Mouse (Mus musculus) liver, embryonic 12.5 days (tissue): ENCODE data around the gene Tlr12. TPM values are rescaled to one million over a fixed set of nuclear protein-coding genes. Genes with fewer than 3 reads are reported as not detected.
"Not testable (repeated sequence)": the region's sequence is repeated elsewhere in the genome, so short reads cannot be mapped to it uniquely, and the experiment has no call there.

Experiments used
- ATAC-seq: fragments of 200-750 bp; cut with Nextera tagmentation; 2 replicates; pipeline ENCODE4 v1.8.0; 2017; ENCODE audit warnings: moderate number of reproducible peaks, mild to moderate bottlenecking, moderate library complexity
- H3K27ac ChIP-seq: fragments of 300-500 bp; sonication (generic); 2 replicates; pipeline ENCODE4 v1.5.1; 2016; ENCODE audit warnings: mild to moderate bottlenecking
- H3K27me3 ChIP-seq: fragments of 300-500 bp; sonication (generic); replicated peaks from 2 replicates; pipeline ENCODE4 v1.6.1; 2016; ENCODE audit warnings: mild to moderate bottlenecking, moderate library complexity
- H3K36me3 ChIP-seq: fragments of 300-500 bp; sonication (generic); 2 replicates; pipeline ENCODE4 v1.6.1; 2016; ENCODE audit warnings: mild to moderate bottlenecking, moderate library complexity
- H3K4me1 ChIP-seq: fragments of 300-500 bp; sonication (generic); 2 replicates; pipeline ENCODE4 v1.6.1; 2016
- H3K4me2 ChIP-seq: fragments of 300-500 bp; sonication (generic); 2 replicates; pipeline ENCODE4 v1.6.1; 2016; ENCODE audit warnings: mild to moderate bottlenecking, moderate library complexity
- H3K4me3 ChIP-seq: fragments of 300-500 bp; sonication (generic); 2 replicates; pipeline ENCODE4 v1.5.1; 2016; ENCODE audit warnings: mild to moderate bottlenecking, moderate library complexity
- H3K9ac ChIP-seq: fragments of 300-500 bp; sonication (generic); 2 replicates; pipeline ENCODE4 v1.6.1; 2016; ENCODE audit warnings: mild to moderate bottlenecking, moderate library complexity
- H3K9me3 ChIP-seq: fragments of 300-500 bp; sonication (generic); replicated peaks from 2 replicates; pipeline ENCODE4 v1.6.1; 2016; ENCODE audit warnings: mild to moderate bottlenecking, moderate library complexity
- WGBS: fragments of 180-500 bp; shearing (Covaris S2); methylation state at CpG from one replicate; pipeline ENCODE4 v1.1.7; 2016; ENCODE audit not compliant: insufficient replicate concordance; 5-methylcytosine and 5-hydroxymethylcytosine counted together
- polyA plus RNA-seq: library from polyadenylated mRNA; unstranded; fragments of >200 nt; fragmentation: Nextera tagmentation; extraction: Ambion mirVana; gene quantifications from 2 replicates; pipeline ENCODE4 v1.2.1, GENCODE M21; 2016

Gene Tlr12
- polyA plus RNA-seq, 1 experiment from 2014 or later: 1.5 TPM

DNA sequence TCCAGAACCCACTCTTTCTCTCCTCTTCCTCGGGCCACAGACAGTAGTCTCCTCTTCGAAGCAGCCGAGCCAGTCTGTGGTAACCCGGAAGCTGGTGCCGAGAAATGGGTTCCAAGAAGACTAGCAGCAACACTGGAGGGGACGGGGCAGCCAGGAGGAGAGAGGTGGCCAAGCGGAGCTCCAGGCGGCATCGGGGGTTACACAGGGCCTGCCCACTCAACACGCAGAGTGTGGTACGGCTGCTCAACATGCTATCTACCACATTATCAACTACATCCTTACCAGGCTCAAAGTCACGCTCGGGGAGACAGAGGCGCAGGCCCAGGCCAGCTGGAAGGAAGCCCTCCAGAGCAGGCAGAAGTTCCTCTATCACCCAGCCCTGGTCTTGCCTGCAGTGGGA is 2.7 kb downstream of the Tlr12 start:
- Histone ChIP-seq H3K4me1 (peaks cover 30% of the 10 kb centered on the region), H3K4me3 (no peak overlapping the region), H3K9ac (no peak overlapping the region), H3K27me3 (peaks cover 45% of the 10 kb centered on the region), H3K27ac (no peak overlapping the region), H3K36me3 (no peaks in the 10 kb centered on the region), H3K4me2 (peak overlapping the region; percentile 11; the same call in 1 of the 2 replicates), H3K9me3 (no peaks in the 10 kb centered on the region)
- 39% methylated on average over 14 of the region's 14 CpGs for WGBS
- no peak for ATAC-seq

GRCm38 (mm10) chr4:128613326-128613725 is 5.1 kb downstream of the Tlr12 start:
- Histone ChIP-seq H3K27ac (no peak overlapping the region), H3K9me3 (no peaks in the 10 kb centered on the region), H3K4me3 (no peak overlapping the region), H3K4me2 (no peak overlapping the region), H3K36me3 (no peaks in the 10 kb centered on the region), H3K27me3 (peaks cover 32% of the 10 kb centered on the region), H3K4me1 (peaks cover 38% of the 10 kb centered on the region), H3K9ac (no peak overlapping the region)
- ATAC-seq: no peak
- 25% methylated on average over 8 of the region's 8 CpGs for WGBS

DNA sequence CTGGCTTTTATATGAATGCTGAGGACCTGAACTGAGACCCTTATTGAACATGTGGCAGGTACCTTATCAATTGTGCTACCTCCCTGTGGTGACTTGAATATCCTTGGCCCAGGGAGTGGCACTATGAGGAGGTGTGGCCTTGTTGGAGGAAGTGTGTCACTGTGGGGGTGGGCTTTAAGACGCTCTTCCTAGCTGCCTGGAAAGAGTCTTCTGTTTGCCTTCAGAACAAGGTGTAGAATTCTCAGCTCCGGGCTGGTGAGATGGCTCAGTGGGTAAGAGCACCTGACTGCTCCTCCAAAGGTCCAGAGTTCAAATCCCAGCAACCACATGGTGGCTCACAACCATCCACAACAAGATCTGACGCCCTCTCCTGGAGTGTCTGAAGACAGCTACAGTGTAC is 6.7 kb downstream of the Tlr12 start:
- H3K4me3 ChIP-seq, ATAC-seq, H3K4me2 ChIP-seq, H3K27ac ChIP-seq, H3K9ac ChIP-seq, H3K36me3 ChIP-seq, H3K9me3 ChIP-seq: not testable (repeated sequence)
- Histone ChIP-seq H3K4me1 (peaks cover 25% of the 10 kb centered on the region), H3K27me3 (peaks cover 16% of the 10 kb centered on the region)
- 69% methylated on average over 3 of the region's 3 CpGs for WGBS

DNA sequence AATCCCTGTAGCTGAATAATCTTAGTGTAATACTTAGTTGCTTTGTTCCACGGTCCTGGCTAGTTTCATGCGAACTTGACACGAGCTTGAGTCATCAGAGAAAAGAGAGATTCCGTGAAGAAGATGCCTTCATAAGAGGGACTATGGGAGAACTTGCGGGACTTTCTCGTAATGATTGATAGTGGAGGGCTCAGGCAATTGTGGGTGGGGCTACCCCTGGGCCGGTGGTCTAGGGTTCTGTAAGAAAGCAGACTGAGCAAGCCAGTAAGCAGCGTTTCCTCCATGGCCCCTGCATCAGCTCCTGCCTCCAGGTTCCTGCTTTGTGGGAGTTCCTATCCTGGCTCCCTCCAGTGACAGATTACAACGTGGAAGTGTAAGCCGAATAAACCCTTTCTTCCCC is 7.7 kb downstream of the Tlr12 start:
- Histone ChIP-seq H3K4me1 (peaks cover 25% of the 10 kb centered on the region), H3K27ac (peak overlapping the region; percentile 49; the same call in 1 of the 2 replicates), H3K36me3 (no peaks in the 10 kb centered on the region), H3K9me3 (no peaks in the 10 kb centered on the region), H3K9ac (0 out of 2 replicates have a peak overlapping the region, but pooled peaks have one; percentile 17), H3K27me3 (peaks cover 6% of the 10 kb centered on the region), H3K4me3 (peak overlapping the region; percentile 72), H3K4me2 (peak overlapping the region; percentile 89)
- 27% methylated on average over 10 of the region's 10 CpGs for WGBS
- no peak for ATAC-seq

DNA sequence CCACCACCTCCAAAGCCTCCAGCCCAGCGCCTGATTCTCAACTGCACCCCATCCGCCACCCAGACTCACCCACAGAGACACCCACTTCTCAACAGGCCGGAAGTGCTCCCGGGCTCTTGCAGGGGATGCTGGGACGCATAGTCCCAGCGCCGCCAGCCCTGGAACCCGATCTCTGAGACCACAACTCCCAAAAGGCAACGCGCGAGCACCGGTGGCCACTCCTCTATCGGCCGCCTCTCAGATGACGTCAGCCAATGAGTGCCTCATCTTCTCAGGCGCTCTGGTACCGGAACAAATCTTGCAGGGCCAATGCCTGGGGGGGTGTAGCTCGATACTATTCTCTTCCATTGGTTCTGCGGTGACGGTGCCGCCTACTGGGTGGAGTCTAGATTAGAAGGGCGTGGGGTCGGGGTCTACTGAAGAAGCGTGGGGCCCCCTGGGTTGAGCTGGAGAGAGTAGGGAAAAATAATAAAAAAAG is 8.5 kb downstream of the Tlr12 start, which contains the start of gene Zscan20:
Gene Zscan20, minus strand, starts transcription at position 174 of the 478 bp plus-strand sequence.
- Histone ChIP-seq H3K27ac (peak within 1 kb of the TSS; percentile 60), H3K27me3 (0 out of 2 replicates have a peak, but pooled peaks cover 4% of the 10 kb centered on the region), H3K4me1 (peaks cover 25% of the 10 kb centered on the region), H3K36me3 (no peaks in the 10 kb centered on the region), H3K4me3 (peak within 1 kb of the TSS; percentile 72), H3K9me3 (no peaks in the 10 kb centered on the region), H3K4me2 (peak within 1 kb of the TSS; percentile 89), H3K9ac (peak within 1 kb of the TSS; percentile 74)
- ATAC-seq: peak; percentile 98
- under 1% methylated on average over 24 of the region's 24 CpGs for WGBS

GRCm38 (mm10) chr4:128609276-128609924 is 9.0 kb downstream of the Tlr12 start:
- peaks cover 1% of the 10 kb centered on the region; the same call in 1 of the 2 replicates for H3K36me3 ChIP-seq
- H3K4me3 ChIP-seq: peak overlapping the region; percentile 72
- WGBS: 7% methylated on average over 25 of the region's 27 CpGs
- H3K4me1 ChIP-seq: peaks cover 25% of the 10 kb centered on the region
- H3K9me3 ChIP-seq: no peaks in the 10 kb centered on the region
- H3K27ac ChIP-seq: peak overlapping the region; percentile 60
- ATAC-seq: no peak
- peak overlapping the region; percentile 89 for H3K4me2 ChIP-seq
- 0 out of 2 replicates have a peak, but pooled peaks cover under 1% of the 10 kb centered on the region for H3K27me3 ChIP-seq
- peak overlapping the region; percentile 74 for H3K9ac ChIP-seq

GRCm38 (mm10) chr4:128607661-128608060 is 10.8 kb downstream of the Tlr12 start:
- Histone ChIP-seq H3K9ac (no peak overlapping the region), H3K4me2 (no peak overlapping the region), H3K27ac (no peak overlapping the region), H3K4me3 (no peak overlapping the region), H3K9me3 (no peaks in the 10 kb centered on the region), H3K4me1 (peaks cover 25% of the 10 kb centered on the region), H3K36me3 (peaks cover 19% of the 10 kb centered on the region), H3K27me3 (no peaks in the 10 kb centered on the region)
- ATAC-seq: no peak
- 86% methylated on average over 11 of the region's 11 CpGs for WGBS

DNA sequence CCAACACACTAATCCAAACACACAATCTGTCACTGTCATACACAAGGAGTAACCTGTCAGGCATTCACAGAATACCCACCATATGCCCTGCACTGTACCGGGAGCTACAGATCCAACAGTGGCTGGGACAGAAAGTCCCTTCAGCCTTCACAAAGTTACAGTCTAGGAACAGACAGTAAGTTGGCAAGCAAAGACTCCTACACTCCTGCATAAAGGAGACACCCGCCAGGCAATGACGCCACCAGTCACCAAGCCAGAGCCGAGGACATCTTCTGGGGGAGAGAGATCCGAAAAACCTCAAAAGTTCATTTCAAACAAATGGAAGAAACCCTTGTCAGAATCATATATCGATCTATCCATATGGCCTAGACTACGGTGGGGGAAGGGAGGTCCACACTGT is 11.8 kb downstream of the Tlr12 start:
- WGBS: 83% methylated on average over 7 of the region's 7 CpGs
- peaks cover 24% of the 10 kb centered on the region for H3K4me1 ChIP-seq
- no peak for ATAC-seq

DNA sequence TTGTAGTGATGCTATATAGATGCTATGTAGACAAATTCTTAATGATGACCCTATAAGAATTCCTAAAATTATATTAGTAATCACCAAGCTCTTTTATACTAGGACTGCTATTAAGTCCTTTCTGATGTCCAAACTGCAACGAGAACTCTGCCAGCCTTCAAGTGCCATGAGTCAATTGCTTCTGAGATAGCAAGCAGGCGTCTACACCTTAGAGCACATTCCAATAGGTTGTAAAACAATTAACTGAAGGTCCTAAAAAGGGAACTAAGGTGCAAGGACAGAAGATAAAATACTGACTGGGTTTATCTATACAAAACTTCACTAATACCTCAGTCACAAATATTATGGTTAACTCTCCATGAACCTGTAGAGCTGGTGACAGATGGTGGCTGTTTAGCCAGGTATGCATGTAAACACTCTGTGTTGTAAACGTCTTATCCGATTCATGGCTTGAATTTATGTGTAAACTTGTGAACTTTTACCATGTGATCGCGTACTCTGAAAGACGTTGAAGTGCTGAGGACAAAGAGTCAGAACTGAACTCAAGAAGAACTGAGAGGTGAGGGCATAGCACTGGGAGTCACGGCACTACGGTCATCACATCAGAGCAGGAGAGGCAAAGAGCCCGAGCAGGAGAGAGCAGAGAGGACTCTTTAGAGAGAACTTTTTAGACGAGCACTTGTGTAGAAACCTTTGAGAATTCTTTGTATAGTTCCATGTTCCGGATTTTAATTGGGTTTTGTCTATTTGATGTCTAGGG is 20.4 kb downstream of the Tlr12 start:
- H3K36me3 ChIP-seq: peaks cover 11% of the 10 kb centered on the region
- no peak for ATAC-seq
- no peaks in the 10 kb centered on the region for H3K27me3 ChIP-seq
- no peak overlapping the region for H3K4me3 ChIP-seq
- WGBS: 72% methylated on average over 12 of the region's 12 CpGs
- no peaks in the 10 kb centered on the region for H3K9me3 ChIP-seq
- H3K27ac ChIP-seq: no peak overlapping the region
- H3K9ac ChIP-seq: no peak overlapping the region
- H3K4me2 ChIP-seq: no peak overlapping the region
- H3K4me1 ChIP-seq: peaks cover 11% of the 10 kb centered on the region

More for the DNA sequence above, 11.8 kb downstream of the Tlr12 start:
- Histone ChIP-seq H3K9me3 (no peaks in the 10 kb centered on the region), H3K27me3 (no peaks in the 10 kb centered on the region), H3K4me3 (no peak overlapping the region), H3K36me3 (peaks cover 27% of the 10 kb centered on the region), H3K4me2 (no peak overlapping the region), H3K9ac (no peak overlapping the region), H3K27ac (no peak overlapping the region)

DNA sequence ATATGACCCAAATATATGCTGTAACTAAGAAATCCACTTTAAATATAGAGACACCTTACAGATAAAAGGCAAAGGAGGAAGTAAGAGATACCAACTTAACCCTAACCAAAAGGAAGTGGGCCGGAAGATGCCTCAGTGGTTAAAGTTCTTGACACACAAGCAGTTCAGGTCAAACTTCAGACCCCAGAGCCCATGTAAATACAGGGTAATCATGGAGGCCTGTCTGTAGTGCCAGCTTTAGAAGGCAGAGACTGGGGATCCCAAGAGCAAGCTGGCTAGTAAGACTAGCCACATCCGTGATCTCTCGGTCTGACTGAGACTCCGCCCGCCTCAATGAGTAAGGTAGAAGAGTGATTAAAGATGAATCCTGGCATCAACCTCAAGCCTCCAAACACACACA is 24.4 kb downstream of the Tlr12 start:
- Histone ChIP-seq H3K27ac (no peak overlapping the region), H3K27me3 (no peaks in the 10 kb centered on the region), H3K9ac (no peak overlapping the region), H3K9me3 (no peaks in the 10 kb centered on the region), H3K4me3 (no peak overlapping the region), H3K4me1 (peaks cover 11% of the 10 kb centered on the region), H3K4me2 (no peak overlapping the region), H3K36me3 (peaks cover 25% of the 10 kb centered on the region)
- WGBS: 55% methylated on average over 5 of the region's 5 CpGs
- no peak for ATAC-seq

DNA sequence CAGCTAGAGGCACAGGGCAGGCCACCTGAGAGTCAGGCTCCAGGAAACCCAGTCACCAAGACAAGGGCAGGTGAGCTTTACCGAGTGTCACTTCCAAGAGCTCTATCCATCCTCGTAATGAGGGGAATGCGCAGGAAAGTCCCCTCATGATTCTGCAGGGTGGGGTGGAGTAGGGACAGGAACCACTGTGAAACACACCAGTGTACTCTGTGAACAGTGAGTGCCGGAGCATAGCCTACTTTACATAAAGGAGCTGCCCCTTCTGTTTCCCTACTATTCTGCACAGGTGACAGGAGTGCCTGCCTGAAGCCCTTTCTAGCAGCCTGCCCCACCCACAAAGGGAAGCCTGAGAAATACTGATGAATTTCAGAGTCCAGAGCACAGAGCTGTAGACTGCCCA is 25.1 kb downstream of the Tlr12 start:
- Histone ChIP-seq H3K36me3 (peaks cover 33% of the 10 kb centered on the region), H3K27ac (no peak overlapping the region), H3K4me3 (no peak overlapping the region), H3K9ac (no peak overlapping the region), H3K4me1 (peaks cover 11% of the 10 kb centered on the region), H3K9me3 (no peaks in the 10 kb centered on the region), H3K27me3 (no peaks in the 10 kb centered on the region), H3K4me2 (no peak overlapping the region)
- no peak for ATAC-seq
- 82% methylated on average over 4 of the region's 4 CpGs for WGBS

DNA sequence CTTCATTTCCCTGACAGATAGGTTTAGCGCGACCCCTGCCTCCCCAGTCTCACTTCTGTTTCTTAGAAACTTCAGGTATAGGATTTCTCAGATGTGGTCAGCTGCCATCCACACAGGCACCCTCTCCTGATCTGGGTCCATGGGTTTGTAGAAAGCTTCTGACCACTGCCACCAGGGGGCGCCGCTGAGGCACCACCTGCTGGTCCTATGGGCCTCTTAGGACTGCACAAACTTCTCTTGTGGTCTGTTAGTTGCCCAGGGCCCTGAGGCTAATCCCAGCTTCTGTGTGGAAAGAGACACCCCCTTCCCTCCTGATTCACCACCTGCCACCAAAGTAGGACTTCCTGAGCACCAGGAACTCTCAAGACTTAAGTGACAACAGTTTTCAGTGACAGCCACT is 39.2 kb downstream of the Tlr12 start:
- 0 out of 2 replicates have a peak, but pooled peaks have one; percentile 40 for ATAC-seq
- 32% methylated on average over 4 of the region's 4 CpGs for WGBS
- Histone ChIP-seq H3K4me1 (no peaks in the 10 kb centered on the region), H3K27me3 (no peaks in the 10 kb centered on the region), H3K27ac (no peak overlapping the region), H3K9ac (no peak overlapping the region), H3K9me3 (peaks cover 18% of the 10 kb centered on the region), H3K4me2 (no peak overlapping the region), H3K36me3 (peaks cover 38% of the 10 kb centered on the region), H3K4me3 (no peak overlapping the region)
